Mouse (Mus musculus) forebrain, embryonic 16.5 days (tissue): ENCODE results near the gene 2410004P03Rik. TPM values are rescaled to one million over a fixed set of nuclear protein-coding genes. Genes with fewer than 3 reads are reported as not detected.

Source experiments
- ATAC-seq: fragments of 200-750 bp; cut with Nextera tagmentation; 2 replicates; pipeline ENCODE4 v1.8.0; 2017; ENCODE audit warnings: mild to moderate bottlenecking, moderate library complexity
- H3K27ac ChIP-seq: fragments of 300-500 bp; sonication (generic); 2 replicates; pipeline ENCODE4 v1.5.1; 2014; ENCODE audit warnings: low read length, control low read depth
- H3K27me3 ChIP-seq: fragments of 300-500 bp; sonication (generic); replicated peaks from 2 replicates; pipeline ENCODE4 v1.6.1; 2014; ENCODE audit warnings: low read length; ENCODE audit not compliant: control insufficient read depth, insufficient read depth
- H3K36me3 ChIP-seq: fragments of 300-500 bp; sonication (generic); 2 replicates; pipeline ENCODE4 v1.6.1; 2014; ENCODE audit not compliant: control insufficient read depth, insufficient read depth
- H3K4me1 ChIP-seq: fragments of 300-500 bp; sonication (generic); replicated peaks from 2 replicates; pipeline ENCODE4 v1.6.1; 2014; ENCODE audit warnings: low read length; ENCODE audit not compliant: control insufficient read depth, insufficient read depth
- H3K4me2 ChIP-seq: fragments of 300-500 bp; sonication (generic); 2 replicates; pipeline ENCODE4 v1.6.1; 2014; ENCODE audit warnings: mild to moderate bottlenecking, low read length, control low read depth
- H3K4me3 ChIP-seq: fragments of 300-500 bp; sonication (generic); replicated peaks from 2 replicates; pipeline ENCODE4 v1.5.1; 2014; ENCODE audit warnings: mild to moderate bottlenecking, low read length, control low read depth
- H3K9ac ChIP-seq: fragments of 300-500 bp; sonication (generic); replicated peaks from 2 replicates; pipeline ENCODE4 v1.6.1; 2014; ENCODE audit warnings: low read depth, low read length, control low read depth
- H3K9me3 ChIP-seq: fragments of 300-500 bp; sonication (generic); 2 replicates; pipeline ENCODE4 v1.6.1; 2016; ENCODE audit warnings: low read length; ENCODE audit not compliant: control insufficient read depth
- WGBS: fragments of 180-500 bp; shearing (Covaris S2); extraction: QIAGEN DNeasy Blood & Tissue Kit; methylation state at CpG from one replicate; pipeline ENCODE4 v1.1.7; 2014; 5-methylcytosine and 5-hydroxymethylcytosine counted together
- polyA plus RNA-seq: library from polyadenylated mRNA; unstranded; fragments of >200 nt; fragmentation: Nextera tagmentation; extraction: Ambion mirVana; gene quantifications from 2 replicates; pipeline ENCODE4 v1.2.1, GENCODE M21; 2015

2410004P03Rik gene
- polyA plus RNA-seq, 1 experiment from 2014 or later: 3.0 TPM

DNA sequence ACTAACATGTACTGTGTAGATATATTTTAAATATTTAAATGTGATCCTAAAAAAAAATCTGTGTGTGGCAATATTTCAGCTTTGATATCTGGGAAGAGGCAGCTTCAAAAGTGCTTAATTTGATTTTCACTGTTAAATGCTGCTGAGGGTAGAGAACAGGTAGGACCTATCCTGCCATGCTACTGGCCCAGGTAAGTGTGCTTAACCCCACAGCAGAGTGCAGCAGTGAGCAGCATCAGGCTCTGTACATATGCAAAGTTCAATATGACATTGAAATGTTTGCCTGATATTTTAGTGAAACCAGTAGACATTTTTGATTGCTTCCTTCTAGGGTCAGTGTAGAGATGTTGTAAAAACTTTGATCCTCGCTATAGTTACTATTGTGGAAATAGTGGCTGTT is 25.7 kb downstream of the 2410004P03Rik start:
- Histone ChIP-seq H3K27me3 (no peaks in the 10 kb centered on the region), H3K9me3 (no peaks in the 10 kb centered on the region), H3K27ac (no peak overlapping the region), H3K36me3 (peaks cover 9% of the 10 kb centered on the region; the same call in 1 of the 2 replicates), H3K4me2 (no peak overlapping the region), H3K4me3 (no peak overlapping the region), H3K4me1 (no peaks in the 10 kb centered on the region), H3K9ac (no peak overlapping the region)
- no peak for ATAC-seq
- WGBS: 100% methylated on average over 1 of the region's 1 CpGs

GRCm38 (mm10) chr12:16977120-16977519 is 34.4 kb downstream of the 2410004P03Rik start:
- Histone ChIP-seq H3K4me3 (no peak overlapping the region), H3K4me1 (no peaks in the 10 kb centered on the region), H3K36me3 (peaks cover 41% of the 10 kb centered on the region), H3K9me3 (no peaks in the 10 kb centered on the region), H3K9ac (no peak overlapping the region), H3K27me3 (no peaks in the 10 kb centered on the region), H3K4me2 (no peak overlapping the region), H3K27ac (no peak overlapping the region)
- ATAC-seq: no peak

GRCm38 (mm10) chr12:16966811-16967210 is 44.7 kb downstream of the 2410004P03Rik start:
- ATAC-seq: no peak
- WGBS: 94% methylated on average over 2 of the region's 2 CpGs
- H3K27ac ChIP-seq: no peak overlapping the region
- no peak overlapping the region for H3K4me2 ChIP-seq
- H3K36me3 ChIP-seq: peaks cover 14% of the 10 kb centered on the region
- no peaks in the 10 kb centered on the region for H3K27me3 ChIP-seq
- H3K9me3 ChIP-seq: no peaks in the 10 kb centered on the region
- H3K4me1 ChIP-seq: no peaks in the 10 kb centered on the region
- H3K9ac ChIP-seq: no peak overlapping the region
- no peak overlapping the region for H3K4me3 ChIP-seq

DNA sequence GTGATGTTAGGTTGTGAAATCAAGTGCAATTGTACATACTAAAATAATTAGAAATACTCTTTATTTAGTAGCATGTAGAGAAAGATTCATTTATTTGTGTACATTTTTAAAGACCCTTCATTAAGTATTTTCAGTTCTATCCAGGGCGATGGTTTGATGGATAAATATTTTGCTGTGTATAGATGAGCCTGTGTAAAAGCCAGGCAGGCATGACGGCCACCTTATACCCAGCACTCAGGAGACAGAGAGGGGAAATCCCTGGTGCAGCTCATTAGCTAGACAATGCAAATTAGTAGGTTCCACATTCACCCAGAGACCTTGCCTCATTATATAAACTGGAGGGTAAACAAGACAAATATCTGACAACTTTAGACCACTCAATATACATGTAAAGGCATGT is 48.2 kb downstream of the 2410004P03Rik start:
- no peak for ATAC-seq
- no peaks in the 10 kb centered on the region for H3K27me3 ChIP-seq
- H3K4me3 ChIP-seq: no peak overlapping the region
- H3K4me1 ChIP-seq: no peaks in the 10 kb centered on the region
- peaks cover 15% of the 10 kb centered on the region for H3K36me3 ChIP-seq
- WGBS: 56% methylated on average over 2 of the region's 2 CpGs
- H3K9me3 ChIP-seq: no peaks in the 10 kb centered on the region
- no peak overlapping the region for H3K27ac ChIP-seq
- H3K9ac ChIP-seq: no peak overlapping the region
- no peak overlapping the region for H3K4me2 ChIP-seq

GRCm38 (mm10) chr12:16958851-16959250 is 52.7 kb downstream of the 2410004P03Rik start:
- no peak overlapping the region for H3K9ac ChIP-seq
- ATAC-seq: no peak
- no peaks in the 10 kb centered on the region for H3K27me3 ChIP-seq
- H3K4me1 ChIP-seq: no peaks in the 10 kb centered on the region
- peaks cover 19% of the 10 kb centered on the region for H3K36me3 ChIP-seq
- H3K9me3 ChIP-seq: no peaks in the 10 kb centered on the region
- 66% methylated on average over 1 of the region's 1 CpGs for WGBS
- H3K4me3 ChIP-seq: no peak overlapping the region
- no peak overlapping the region for H3K27ac ChIP-seq
- no peak overlapping the region for H3K4me2 ChIP-seq

Other genes with a start within 250 kb of the 2410004P03Rik start
- 0.56 and 0.72 TPM in 2 replicates for gene Greb1, start 210.8 kb downstream of the 2410004P03Rik start, polyA plus RNA-seq
- 28.0 and 28.6 TPM in 2 replicates for gene E2f6, start 200.8 kb downstream of the 2410004P03Rik start, polyA plus RNA-seq
- gene Rock2, start 116.8 kb downstream of the 2410004P03Rik start, polyA plus RNA-seq: 15.6 and 15.9 TPM in 2 replicates
- 1.5 and 1.8 TPM in 2 replicates for gene Pqlc3, start 11.3 kb downstream of the 2410004P03Rik start, polyA plus RNA-seq
- 5.0 and 6.6 TPM in 2 replicates for gene Kcnf1, start 165.2 kb upstream of the 2410004P03Rik start, polyA plus RNA-seq